Mouse (Mus musculus) stomach, postnatal 0 days (tissue): ENCODE data around the gene Thnsl2.

Experiments used
- CTCF ChIP-seq: IDR thresholded peaks from 2 replicates; pipeline ENCODE4 v1.5.1; 2016; ENCODE audit warnings: antibody characterized with exemption, low read depth, mild to moderate bottlenecking, moderate library complexity
- EP300 ChIP-seq: optimal IDR thresholded peaks from 2 replicates; pipeline ENCODE3; 2016; ENCODE audit warnings: antibody characterized with exemption

DNA sequence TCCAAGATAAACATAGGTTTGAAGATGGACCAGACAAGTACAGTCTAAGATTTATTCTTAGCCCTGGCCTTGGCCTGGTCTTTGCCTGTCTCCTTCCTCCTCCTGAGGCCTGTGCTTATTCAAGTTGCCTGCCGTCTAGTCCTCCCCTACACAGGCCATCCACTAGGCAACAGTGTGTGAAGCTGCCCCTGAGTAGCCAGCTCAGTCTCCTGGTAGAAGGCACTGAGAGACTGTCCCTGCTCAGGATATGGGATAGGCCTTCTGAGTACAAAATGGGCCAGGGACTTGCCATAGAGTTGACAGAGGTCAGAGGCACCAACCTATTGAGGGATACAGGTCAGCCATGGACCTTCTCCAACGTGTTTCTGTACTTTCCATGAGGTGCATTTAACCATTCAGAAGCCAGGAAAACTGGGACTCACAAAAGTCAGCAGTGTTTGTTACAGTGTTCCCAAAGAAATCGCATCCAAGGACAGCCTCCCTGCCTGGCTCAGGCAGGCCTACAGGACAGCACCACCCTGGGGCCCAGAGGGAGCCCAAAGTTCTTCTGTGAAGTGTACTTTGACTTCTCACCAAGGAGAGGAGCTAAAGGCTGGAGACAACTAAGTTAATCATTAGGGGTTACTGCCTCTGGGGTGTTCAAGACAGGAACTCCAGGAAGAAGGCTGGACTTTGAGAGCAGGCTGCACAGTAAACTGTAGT, 1.2 kb upstream of the Thnsl2 start:
- no peak for TF ChIP-seq CTCF
- no peak for TF ChIP-seq EP300
